Mouse (Mus musculus) midbrain, embryonic 13.5 days (tissue): ENCODE data around the gene Krtap20-2. TPM values are rescaled to one million over a fixed set of nuclear protein-coding genes. Genes with fewer than 3 reads are reported as not detected.
"Not testable (repeated sequence)": the region's sequence is repeated elsewhere in the genome, so short reads cannot be mapped to it uniquely, and the experiment has no call there.

Experiments used
- ATAC-seq: fragments of 200-750 bp; cut with Nextera tagmentation; 2 replicates; pipeline ENCODE4 v1.8.0; 2017; ENCODE audit warnings: mild to moderate bottlenecking, moderate TSS enrichment, moderate library complexity
- H3K27ac ChIP-seq: fragments of 300-500 bp; sonication (generic); 2 replicates; pipeline ENCODE4 v1.5.1; 2015; ENCODE audit warnings: inconsistent platforms, mild to moderate bottlenecking, moderate library complexity
- H3K27me3 ChIP-seq: fragments of 300-500 bp; sonication (generic); 2 replicates; pipeline ENCODE4 v1.6.1; 2015; ENCODE audit warnings: mild to moderate bottlenecking, inconsistent platforms
- H3K36me3 ChIP-seq: fragments of 300-500 bp; sonication (generic); 2 replicates; pipeline ENCODE4 v1.6.1; 2015; ENCODE audit warnings: mild to moderate bottlenecking, inconsistent platforms
- H3K4me1 ChIP-seq: fragments of 300-500 bp; sonication (generic); replicated peaks from 2 replicates; pipeline ENCODE4 v1.6.1; 2015; ENCODE audit warnings: inconsistent platforms
- H3K4me2 ChIP-seq: fragments of 300-500 bp; sonication (generic); replicated peaks from 2 replicates; pipeline ENCODE4 v1.6.1; 2015; ENCODE audit warnings: moderate library complexity, mild to moderate bottlenecking, inconsistent platforms
- H3K4me3 ChIP-seq: fragments of 300-500 bp; sonication (generic); replicated peaks from 2 replicates; pipeline ENCODE4 v1.5.1; 2015; ENCODE audit warnings: mild to moderate bottlenecking, inconsistent platforms
- H3K9ac ChIP-seq: fragments of 300-500 bp; sonication (generic); replicated peaks from 2 replicates; pipeline ENCODE4 v1.6.1; 2015; ENCODE audit warnings: mild to moderate bottlenecking, inconsistent platforms
- H3K9me3 ChIP-seq: fragments of 300-500 bp; sonication (generic); 2 replicates; pipeline ENCODE4 v1.6.1; 2016; ENCODE audit warnings: mild to moderate bottlenecking, inconsistent platforms
- WGBS: fragments of 180-500 bp; shearing (Covaris S2); methylation state at CpG from one replicate; pipeline ENCODE4 v1.1.7; 2015; 5-methylcytosine and 5-hydroxymethylcytosine counted together
- polyA plus RNA-seq: library from polyadenylated mRNA; unstranded; fragments of >200 nt; fragmentation: Nextera tagmentation; extraction: Ambion mirVana; gene quantifications from 2 replicates; pipeline ENCODE4 v1.2.1, GENCODE M21; 2015

Gene Krtap20-2
- not detected in 2 replicates for polyA plus RNA-seq

DNA sequence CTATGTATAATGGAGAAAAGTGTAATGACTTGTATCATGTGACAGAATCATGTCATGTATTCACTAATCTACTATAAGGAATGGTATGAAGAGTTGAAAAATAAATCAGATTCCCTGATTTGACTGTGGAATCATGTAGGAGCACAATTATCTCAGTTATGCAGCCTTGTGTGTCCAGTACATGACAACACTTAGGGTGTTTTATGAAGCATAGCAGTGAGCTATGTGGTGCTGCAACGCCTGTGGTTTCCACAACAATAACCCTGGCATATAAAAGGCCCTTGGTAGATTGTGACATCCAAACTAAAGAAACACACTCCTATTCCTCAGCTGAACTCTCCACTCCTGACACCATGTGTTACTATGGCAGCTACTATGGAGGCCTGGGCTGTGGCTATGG lies at the start of gene Krtap20-2:
Gene Krtap20-2 (plus strand): TSS at position 301 of the 400 bp plus-strand sequence.
- Histone ChIP-seq H3K4me3 (no peak within 1 kb of the TSS), H3K36me3 (no peaks in the 10 kb centered on the region), H3K4me1 (no peaks in the 10 kb centered on the region), H3K27ac (no peak within 1 kb of the TSS), H3K9me3 (no peaks in the 10 kb centered on the region), H3K9ac (no peak within 1 kb of the TSS), H3K4me2 (no peak within 1 kb of the TSS), H3K27me3 (no peaks in the 10 kb centered on the region)
- 76% methylated on average over 1 of the region's 1 CpGs for WGBS
- ATAC-seq, result no peak

DNA sequence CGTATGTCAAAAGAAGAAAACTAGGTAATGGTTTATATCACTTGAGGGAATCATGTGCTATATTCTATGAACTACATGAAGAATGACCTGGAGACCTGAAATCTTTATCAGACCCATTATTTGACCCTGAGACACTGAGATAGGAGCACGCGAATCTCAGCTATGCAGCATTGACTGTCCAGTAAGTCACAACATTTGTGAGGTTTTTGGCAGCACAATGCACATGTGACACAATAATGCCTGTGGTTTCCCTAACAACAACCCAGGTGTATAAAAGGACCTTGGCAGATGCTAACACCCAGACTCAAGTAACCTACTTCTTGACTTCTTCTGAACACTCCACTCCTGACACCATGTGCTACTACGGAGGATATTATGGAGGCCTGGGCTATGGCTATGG lies 48.0 kb upstream of the Krtap20-2 start, which contains the start of gene Gm9789:
Gene Gm9789 (plus strand): TSS at position 301 of the 400 bp plus-strand sequence.
- H3K9me3 ChIP-seq, result no peaks in the 10 kb centered on the region
- 91% methylated on average over 4 of the region's 4 CpGs for WGBS
- no peak for ATAC-seq

DNA sequence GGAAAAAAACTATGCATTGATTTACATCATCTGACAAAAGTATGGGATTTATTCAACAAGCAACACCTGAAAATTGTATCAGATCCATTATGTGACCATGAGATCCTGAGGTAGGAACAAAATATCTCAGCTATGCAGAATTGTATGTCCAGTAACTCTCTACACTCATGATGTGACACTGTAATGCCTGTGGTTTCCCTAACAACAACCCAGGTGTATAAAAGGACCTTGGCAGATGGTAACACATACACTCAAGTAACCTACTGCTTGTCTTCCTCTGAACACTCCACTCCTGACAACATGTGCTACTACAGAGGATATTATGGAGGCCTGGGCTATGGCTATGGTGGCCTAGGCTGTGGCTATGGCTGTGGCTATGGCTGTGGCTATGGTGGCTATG lies 36.5 kb upstream of the Krtap20-2 start, which contains the start of gene Gm7735:
Gene Gm7735 (plus strand): TSS at position 301 of the 400 bp plus-strand sequence.
- not testable (repeated sequence) for H3K36me3 ChIP-seq, H3K9ac ChIP-seq, H3K27ac ChIP-seq, H3K4me2 ChIP-seq, ATAC-seq, H3K9me3 ChIP-seq, H3K27me3 ChIP-seq, H3K4me3 ChIP-seq, H3K4me1 ChIP-seq

More for the DNA sequence above, 48.0 kb upstream of the Krtap20-2 start, which contains the start of gene Gm9789:
- no peaks in the 10 kb centered on the region for H3K36me3 ChIP-seq
- no peak within 1 kb of the TSS for H3K4me3 ChIP-seq
- no peaks in the 10 kb centered on the region for H3K4me1 ChIP-seq
- H3K9ac ChIP-seq, result no peak within 1 kb of the TSS
- H3K27ac ChIP-seq, result no peak within 1 kb of the TSS
- no peaks in the 10 kb centered on the region for H3K27me3 ChIP-seq
- no peak within 1 kb of the TSS for H3K4me2 ChIP-seq

DNA sequence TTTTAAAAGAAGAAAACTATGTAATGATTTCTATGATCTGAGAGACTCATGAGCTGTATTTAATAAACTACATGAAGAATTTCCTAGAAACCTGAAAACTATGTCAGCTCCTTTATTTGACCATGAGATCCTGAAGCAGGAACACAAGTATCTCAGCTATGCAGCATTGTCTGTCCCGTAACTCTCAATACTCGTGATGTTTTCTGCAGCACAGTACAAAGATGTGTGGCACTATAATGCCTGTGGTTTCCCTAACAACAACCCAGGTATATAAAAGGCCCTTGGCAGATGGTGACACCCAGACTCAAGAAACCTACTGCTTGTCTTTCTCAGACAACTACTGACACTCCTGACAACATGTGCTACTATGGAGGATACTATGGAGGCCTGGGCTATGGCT lies 31.2 kb upstream of the Krtap20-2 start, which contains the start of gene 1110057P08Rik:
Gene 1110057P08Rik (plus strand): TSS at position 301 of the 400 bp plus-strand sequence.
- no peak for ATAC-seq

DNA sequence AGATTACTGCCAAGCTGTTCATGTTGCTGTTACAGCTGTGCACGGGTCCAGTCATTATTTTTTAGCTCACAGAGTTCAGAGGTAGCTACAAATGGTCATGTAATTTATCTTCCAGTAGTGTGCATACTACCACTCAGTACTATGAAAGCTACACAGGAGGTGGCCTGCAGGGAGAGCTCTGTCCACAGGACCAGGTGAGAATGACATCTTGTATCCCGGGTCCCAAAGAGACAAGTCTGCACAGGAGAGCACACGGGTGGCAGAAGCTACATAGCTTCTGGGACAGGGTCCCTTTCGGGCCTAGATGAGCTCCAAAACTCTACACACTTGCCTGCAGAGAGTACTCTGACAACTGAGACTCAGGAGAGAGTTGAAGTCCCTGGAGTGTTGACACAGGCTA lies 17.0 kb upstream of the Krtap20-2 start:
- WGBS, result 84% methylated on average over 4 of the region's 4 CpGs
- H3K27me3 ChIP-seq, result no peaks in the 10 kb centered on the region
- no peak for ATAC-seq
- H3K4me2 ChIP-seq, result no peak overlapping the region
- no peaks in the 10 kb centered on the region for H3K9me3 ChIP-seq
- H3K36me3 ChIP-seq, result no peaks in the 10 kb centered on the region
- H3K4me1 ChIP-seq, result no peaks in the 10 kb centered on the region
- no peak overlapping the region for H3K27ac ChIP-seq
- H3K4me3 ChIP-seq, result no peak overlapping the region
- H3K9ac ChIP-seq, result no peak overlapping the region

More for the DNA sequence above, 31.2 kb upstream of the Krtap20-2 start, which contains the start of gene 1110057P08Rik:
- H3K4me1 ChIP-seq, result no peaks in the 10 kb centered on the region
- no peak within 1 kb of the TSS for H3K4me2 ChIP-seq
- no peaks in the 10 kb centered on the region for H3K27me3 ChIP-seq
- WGBS, result 83% methylated on average over 2 of the region's 2 CpGs
- no peak within 1 kb of the TSS for H3K27ac ChIP-seq
- no peaks in the 10 kb centered on the region for H3K9me3 ChIP-seq
- no peak within 1 kb of the TSS for H3K4me3 ChIP-seq
- H3K9ac ChIP-seq, result no peak within 1 kb of the TSS
- H3K36me3 ChIP-seq, result no peaks in the 10 kb centered on the region

Other genes with a start within 250 kb of the Krtap20-2 start
- gene Krtap16-3, start 243.0 kb upstream of the Krtap20-2 start, polyA plus RNA-seq, result not detected in 2 replicates
- gene Krtap22-2, start 195.1 kb upstream of the Krtap20-2 start, polyA plus RNA-seq, result not detected in 2 replicates
- not detected in 2 replicates for gene Gm10229, start 190.6 kb upstream of the Krtap20-2 start, polyA plus RNA-seq
- not detected in 2 replicates for gene Krtap6-1, start 174.2 kb upstream of the Krtap20-2 start, polyA plus RNA-seq
- gene Gm10228, start 164.4 kb upstream of the Krtap20-2 start, polyA plus RNA-seq, result not detected in 2 replicates
- gene Krtap6-5, start 158.0 kb upstream of the Krtap20-2 start, polyA plus RNA-seq, result not detected in 2 replicates
- gene 1110025L11Rik, start 141.9 kb upstream of the Krtap20-2 start, polyA plus RNA-seq, result not detected in 2 replicates
- gene Krtap6-3, start 121.8 kb upstream of the Krtap20-2 start, polyA plus RNA-seq, result not detected in 2 replicates
- not detected in 2 replicates for gene Gm6358, start 65.0 kb upstream of the Krtap20-2 start, polyA plus RNA-seq
- not detected in 2 replicates for gene Gm10061, start 54.8 kb upstream of the Krtap20-2 start, polyA plus RNA-seq
- not detected in 2 replicates for gene Gm9789, start 47.9 kb upstream of the Krtap20-2 start, polyA plus RNA-seq
- not detected in 2 replicates for gene Gm7735, start 36.4 kb upstream of the Krtap20-2 start, polyA plus RNA-seq
- not detected in 2 replicates for gene 1110057P08Rik, start 31.1 kb upstream of the Krtap20-2 start, polyA plus RNA-seq
- not detected in 2 replicates for gene Krtap21-1, start 198.0 kb downstream of the Krtap20-2 start, polyA plus RNA-seq
- not detected in 2 replicates for gene Krtap6-2, start 214.2 kb downstream of the Krtap20-2 start, polyA plus RNA-seq